Mouse (Mus musculus) myocyte (in vitro differentiated cells): ENCODE data around the gene Eipr1. TPM values are rescaled to one million over a fixed set of nuclear protein-coding genes. Genes with fewer than 3 reads are reported as not detected.

Experiments
- H3K27me3 ChIP-seq: one replicate; pipeline ENCODE4 v1.6.1; 2011; ENCODE audit not compliant: control insufficient read depth, insufficient read depth, insufficient read length
- H3K36me3 ChIP-seq: one replicate; pipeline ENCODE4 v1.6.1; 2011; ENCODE audit not compliant: control insufficient read depth, insufficient read depth
- H3K4me2 ChIP-seq: one replicate; pipeline ENCODE4 v1.6.1; 2011; ENCODE audit warnings: low read depth, control low read depth
- H3K4me3 ChIP-seq: one replicate; pipeline ENCODE4 v1.5.1; 2011; ENCODE audit warnings: mild to moderate bottlenecking, control low read depth, moderate library complexity
- H3K79me2 ChIP-seq: one replicate; pipeline ENCODE4 v1.6.1; 2011; ENCODE audit not compliant: control insufficient read depth, insufficient read depth
- H3ac ChIP-seq: one replicate; pipeline ENCODE4 v1.6.1; 2011; ENCODE audit not compliant: control insufficient read depth, insufficient read length
- CEBPB ChIP-seq: IDR thresholded peaks from 2 replicates; pipeline ENCODE4 v1.6.1; 2011; ENCODE audit warnings: mild to moderate bottlenecking, moderate library complexity; ENCODE audit not compliant: poor library complexity, insufficient read depth, severe bottlenecking
- E2F4 ChIP-seq: IDR thresholded peaks from one replicate; pipeline ENCODE4 v1.6.1; 2011; ENCODE audit warnings: mild to moderate bottlenecking, control low read depth, moderate library complexity; ENCODE audit not compliant: insufficient read depth
- MAX ChIP-seq: IDR thresholded peaks from one replicate; pipeline ENCODE4 v1.6.1; 2011; ENCODE audit warnings: low read depth, mild to moderate bottlenecking, control low read depth
- MYOD1 ChIP-seq, 3 experiments: IDR thresholded peaks; one replicate each; pipeline ENCODE4 v1.6.1; 2011; ENCODE audit warnings: control low read depth in 2 of 3, low read depth in 2 of 3, mild to moderate bottlenecking in 2 of 3, moderate library complexity in 1 of 3; ENCODE audit not compliant: insufficient read length in 2 of 3, control insufficient read depth in 1 of 3
- MYOG ChIP-seq, 3 experiments: IDR thresholded peaks; one replicate each; pipeline ENCODE4 v1.6.1; 2011; ENCODE audit warnings: control low read depth in 2 of 3, low read depth in 2 of 3, mild to moderate bottlenecking in 2 of 3; ENCODE audit not compliant: insufficient read length in 2 of 3, control insufficient read depth in 1 of 3, insufficient read depth in 1 of 3
- POLR2A ChIP-seq: IDR thresholded peaks from one replicate; pipeline ENCODE4 v1.6.1; 2011; ENCODE audit warnings: low read depth, mild to moderate bottlenecking, control low read depth, moderate library complexity; ENCODE audit not compliant: insufficient read length
- POLR2AphosphoS2 ChIP-seq: IDR thresholded peaks from one replicate; pipeline ENCODE4 v1.6.1; 2011; ENCODE audit warnings: low read depth, control low read depth; ENCODE audit not compliant: insufficient read length
- REST ChIP-seq: IDR thresholded peaks from one replicate; pipeline ENCODE4 v1.6.1; 2011; ENCODE audit warnings: mild to moderate bottlenecking, control low read depth, moderate library complexity; ENCODE audit not compliant: insufficient read depth, insufficient read length
- SRF ChIP-seq: IDR thresholded peaks from one replicate; pipeline ENCODE4 v1.6.1; 2011; ENCODE audit warnings: low read depth; ENCODE audit not compliant: control insufficient read depth, insufficient read length
- TCF12 ChIP-seq: IDR thresholded peaks from one replicate; pipeline ENCODE4 v1.6.1; 2011; ENCODE audit warnings: mild to moderate bottlenecking, control low read depth; ENCODE audit not compliant: poor library complexity, insufficient read depth, severe bottlenecking
- TCF3 ChIP-seq: IDR thresholded peaks from one replicate; pipeline ENCODE4 v1.6.1; 2011; ENCODE audit warnings: low read depth, control low read depth; ENCODE audit not compliant: insufficient read length
- USF1 ChIP-seq: IDR thresholded peaks from one replicate; pipeline ENCODE4 v1.6.1; 2011; ENCODE audit warnings: low read depth, mild to moderate bottlenecking, control low read depth, moderate library complexity
- polyA plus RNA-seq: library from polyadenylated mRNA; unstranded; fragments of >200 nt; fragmentation: generic; extraction: Trizol; gene quantifications from one replicate; pipeline ENCODE4 v1.2.1, GENCODE M21; 2012; ENCODE audit warnings: missing spikeins

The Eipr1 gene
- polyA plus RNA-seq, 1 experiment: 19.5 TPM

GRCm38 (mm10) chr12:28841179-28841698 is 89.6 kb downstream of the Eipr1 start:
- no peaks in the 10 kb centered on the region for H3K79me2 ChIP-seq
- no peaks in the 10 kb centered on the region for H3K27me3 ChIP-seq
- no peaks in the 10 kb centered on the region for H3K36me3 ChIP-seq
- no peak overlapping the region for H3K4me2 ChIP-seq
- no peak overlapping the region for H3K4me3 ChIP-seq
- TF ChIP-seq MAX (no peak), POLR2A (no peak), USF1 (no peak), CEBPB (no peak), TCF3 (no peak), REST (no peak), MYOD1 (IDR thresholded peaks at IDR 0.05; ENCODE audit: control insufficient read depth in 1 of 3, insufficient read length in 2 of 3, low read depth in 2 of 3) (no peak), TCF12 (no peak), MYOG (IDR thresholded peaks at IDR 0.05; ENCODE audit: control insufficient read depth in 1 of 3, insufficient read depth in 1 of 3, insufficient read length in 2 of 3, low read depth in 2 of 3) (no peak), POLR2AphosphoS2 (no peak), SRF (no peak)
- H3ac ChIP-seq: no peak overlapping the region

GRCm38 (mm10) chr12:28845811-28846210 is 94.2 kb downstream of the Eipr1 start:
- Histone ChIP-seq H3K27me3 (no peaks in the 10 kb centered on the region), H3K4me3 (no peak overlapping the region), H3ac (no peak overlapping the region), H3K4me2 (no peak overlapping the region), H3K79me2 (no peaks in the 10 kb centered on the region), H3K36me3 (no peaks in the 10 kb centered on the region)
- TF ChIP-seq SRF (no peak), E2F4 (no peak), MYOD1 (IDR thresholded peaks at IDR 0.05; ENCODE audit: control insufficient read depth in 1 of 3, insufficient read length in 2 of 3, low read depth in 2 of 3) (no peak), CEBPB (no peak), USF1 (no peak), MYOG (IDR thresholded peaks at IDR 0.05; ENCODE audit: control insufficient read depth in 1 of 3, insufficient read depth in 1 of 3, insufficient read length in 2 of 3, low read depth in 2 of 3) (no peak)

- H3ac ChIP-seq: no peak overlapping the region
- no peak overlapping the region for H3K4me2 ChIP-seq
- no peak overlapping the region for H3K4me3 ChIP-seq
- no peaks in the 10 kb centered on the region for H3K79me2 ChIP-seq
- TF ChIP-seq CEBPB (no peak), MAX (no peak), POLR2AphosphoS2 (no peak), REST (no peak), TCF3 (no peak), E2F4 (no peak), USF1 (no peak), POLR2A (no peak), MYOG (IDR thresholded peaks at IDR 0.05; ENCODE audit: control insufficient read depth in 1 of 3, insufficient read depth in 1 of 3, insufficient read length in 2 of 3, low read depth in 2 of 3) (no peak), MYOD1 (IDR thresholded peaks at IDR 0.05; ENCODE audit: control insufficient read depth in 1 of 3, insufficient read length in 2 of 3, low read depth in 2 of 3) (no peak), TCF12 (no peak), SRF (no peak)
- H3K27me3 ChIP-seq: no peaks in the 10 kb centered on the region
- H3K36me3 ChIP-seq: no peaks in the 10 kb centered on the region
These were observed 95.8 kb downstream of the Eipr1 start for GRCm38 (mm10) chr12:28847401-28847800.

GRCm38 (mm10) chr12:28848726-28849612 is 97.4 kb downstream of the Eipr1 start:
- Histone ChIP-seq H3K4me2 (no peak overlapping the region), H3K79me2 (no peaks in the 10 kb centered on the region), H3K4me3 (no peak overlapping the region), H3K27me3 (no peaks in the 10 kb centered on the region), H3K36me3 (no peaks in the 10 kb centered on the region), H3ac (no peak overlapping the region)
- TF ChIP-seq USF1 (no peak), MYOG (IDR thresholded peaks at IDR 0.05; ENCODE audit: control insufficient read depth in 1 of 3, insufficient read depth in 1 of 3, insufficient read length in 2 of 3, low read depth in 2 of 3) (no peak), POLR2AphosphoS2 (no peak), TCF12 (no peak), MAX (no peak), CEBPB (no peak), SRF (no peak), E2F4 (no peak), MYOD1 (IDR thresholded peaks at IDR 0.05; ENCODE audit: control insufficient read depth in 1 of 3, insufficient read length in 2 of 3, low read depth in 2 of 3) (no peak), TCF3 (no peak)
